Mouse (Mus musculus) heart, embryonic 12.5 days (tissue): ENCODE measurements around the gene Lrba. TPM values are rescaled to one million over a fixed set of nuclear protein-coding genes. Genes with fewer than 3 reads are reported as not detected.

Experiments used
- ATAC-seq: fragments of 200-750 bp; cut with Nextera tagmentation; 2 replicates; pipeline ENCODE4 v1.8.0; 2017; ENCODE audit warnings: moderate TSS enrichment, moderate library complexity; ENCODE audit not compliant: insufficient number of reproducible peaks, low FRiP score
- H3K27ac ChIP-seq: fragments of 300-500 bp; sonication (generic); 2 replicates; pipeline ENCODE4 v1.5.1; 2016; ENCODE audit warnings: mild to moderate bottlenecking, moderate library complexity; ENCODE audit not compliant: poor library complexity, severe bottlenecking
- H3K27me3 ChIP-seq: fragments of 300-500 bp; sonication (generic); replicated peaks from 2 replicates; pipeline ENCODE4 v1.6.1; 2016; ENCODE audit warnings: mild to moderate bottlenecking, moderate library complexity
- H3K36me3 ChIP-seq: fragments of 300-500 bp; sonication (generic); 2 replicates; pipeline ENCODE4 v1.6.1; 2016; ENCODE audit warnings: mild to moderate bottlenecking, moderate library complexity
- H3K4me1 ChIP-seq: fragments of 300-500 bp; sonication (generic); replicated peaks from 2 replicates; pipeline ENCODE4 v1.6.1; 2016; ENCODE audit warnings: mild to moderate bottlenecking
- H3K4me2 ChIP-seq: fragments of 300-500 bp; sonication (generic); 2 replicates; pipeline ENCODE4 v1.6.1; 2016; ENCODE audit warnings: mild to moderate bottlenecking, moderate library complexity
- H3K4me3 ChIP-seq: fragments of 300-500 bp; sonication (generic); 2 replicates; pipeline ENCODE4 v1.5.1; 2016; ENCODE audit warnings: mild to moderate bottlenecking
- H3K9ac ChIP-seq: fragments of 300-500 bp; sonication (generic); 2 replicates; pipeline ENCODE4 v1.6.1; 2016; ENCODE audit warnings: mild to moderate bottlenecking, moderate library complexity
- H3K9me3 ChIP-seq: fragments of 300-500 bp; sonication (generic); replicated peaks from 2 replicates; pipeline ENCODE4 v1.6.1; 2016; ENCODE audit warnings: mild to moderate bottlenecking, moderate library complexity
- WGBS: fragments of 180-500 bp; shearing (Covaris S2); methylation state at CpG from one replicate; pipeline ENCODE4 v1.1.7; 2016; 5-methylcytosine and 5-hydroxymethylcytosine counted together
- polyA plus RNA-seq: library from polyadenylated mRNA; unstranded; fragments of >200 nt; fragmentation: Nextera tagmentation; extraction: Ambion mirVana; gene quantifications from 2 replicates; pipeline ENCODE4 v1.2.1, GENCODE M21; 2016

Lrba gene
- polyA plus RNA-seq, 1 experiment from 2014 or later, result 2.9 TPM

DNA sequence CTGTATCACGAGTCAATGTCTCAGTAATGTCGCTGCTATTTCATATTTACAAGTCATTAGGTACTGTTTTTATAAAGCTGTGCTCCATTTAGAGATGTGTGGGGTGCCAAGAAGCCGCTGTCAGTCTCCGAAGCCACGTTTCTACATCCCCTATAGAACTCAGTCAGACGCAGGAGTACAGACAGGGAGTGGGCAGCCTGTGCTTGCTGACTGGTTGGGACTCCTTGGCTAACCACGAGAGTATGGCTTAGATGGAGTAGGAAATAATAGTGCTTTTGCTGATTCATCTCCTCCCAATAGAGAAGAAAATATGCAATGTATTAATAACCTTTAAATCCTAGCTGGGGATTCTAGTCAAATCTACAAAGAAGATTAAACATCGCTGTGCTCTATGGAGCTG, 576.4 kb downstream of the Lrba start:
- no peaks in the 10 kb centered on the region for H3K27me3 ChIP-seq
- H3K4me1 ChIP-seq, result peaks cover 29% of the 10 kb centered on the region
- H3K9ac ChIP-seq, result no peak overlapping the region
- H3K27ac ChIP-seq, result no peak overlapping the region
- H3K4me3 ChIP-seq, result no peak overlapping the region
- no peak for ATAC-seq
- H3K4me2 ChIP-seq, result no peak overlapping the region
- 0 out of 2 replicates have a peak, but pooled peaks cover 3% of the 10 kb centered on the region for H3K36me3 ChIP-seq
- no peaks in the 10 kb centered on the region for H3K9me3 ChIP-seq
- 89% methylated on average over 8 of the region's 8 CpGs for WGBS

DNA sequence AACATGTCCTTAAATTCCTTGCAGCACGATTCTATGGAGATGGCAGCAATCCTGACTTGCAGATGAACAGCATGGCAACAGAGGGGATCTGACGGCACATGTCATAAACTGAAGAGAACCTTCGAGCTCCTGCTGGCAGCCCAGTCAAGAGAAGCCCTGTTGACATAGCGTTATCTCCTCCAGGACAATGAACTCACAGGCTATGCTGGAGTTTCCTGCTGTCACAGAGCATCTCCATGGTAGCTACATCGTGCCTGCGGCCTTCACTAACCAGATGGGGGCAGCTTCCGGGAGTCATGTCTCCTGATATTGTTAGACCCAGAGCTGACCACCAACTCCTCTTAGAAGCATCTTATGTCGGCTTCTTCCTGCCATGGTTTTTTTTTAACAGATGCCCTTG, 578.3 kb downstream of the Lrba start:
- Histone ChIP-seq H3K27ac (no peak overlapping the region), H3K9ac (no peak overlapping the region), H3K4me3 (no peak overlapping the region), H3K4me1 (peaks cover 26% of the 10 kb centered on the region), H3K27me3 (no peaks in the 10 kb centered on the region), H3K4me2 (no peak overlapping the region), H3K36me3 (0 out of 2 replicates have a peak, but pooled peaks cover 3% of the 10 kb centered on the region), H3K9me3 (no peaks in the 10 kb centered on the region)
- ATAC-seq, result no peak
- 41% methylated on average over 8 of the region's 8 CpGs for WGBS

GRCm38 (mm10) chr3:86804265-86804664, 579.8 kb downstream of the Lrba start:
- no peaks in the 10 kb centered on the region for H3K9me3 ChIP-seq
- H3K4me3 ChIP-seq, result no peak overlapping the region
- H3K9ac ChIP-seq, result no peak overlapping the region
- no peak for ATAC-seq
- H3K27ac ChIP-seq, result peak overlapping the region; percentile 8; the same call in 1 of the 2 replicates
- H3K36me3 ChIP-seq, result 0 out of 2 replicates have a peak, but pooled peaks cover 3% of the 10 kb centered on the region
- WGBS, result 65% methylated on average over 9 of the region's 9 CpGs
- H3K27me3 ChIP-seq, result no peaks in the 10 kb centered on the region
- no peak overlapping the region for H3K4me2 ChIP-seq
- peaks cover 22% of the 10 kb centered on the region for H3K4me1 ChIP-seq

- H3K9me3 ChIP-seq, result no peaks in the 10 kb centered on the region
- peaks cover 24% of the 10 kb centered on the region for H3K4me1 ChIP-seq
- WGBS, result 90% methylated on average over 9 of the region's 9 CpGs
- H3K27me3 ChIP-seq, result no peaks in the 10 kb centered on the region
- H3K9ac ChIP-seq, result no peak overlapping the region
- no peak for ATAC-seq
- H3K4me2 ChIP-seq, result no peak overlapping the region
- 0 out of 2 replicates have a peak, but pooled peaks cover 3% of the 10 kb centered on the region for H3K36me3 ChIP-seq
- H3K4me3 ChIP-seq, result no peak overlapping the region
- no peak overlapping the region for H3K27ac ChIP-seq
Observed at GRCm38 (mm10) chr3:86806834-86807233, 582.4 kb downstream of the Lrba start.

DNA sequence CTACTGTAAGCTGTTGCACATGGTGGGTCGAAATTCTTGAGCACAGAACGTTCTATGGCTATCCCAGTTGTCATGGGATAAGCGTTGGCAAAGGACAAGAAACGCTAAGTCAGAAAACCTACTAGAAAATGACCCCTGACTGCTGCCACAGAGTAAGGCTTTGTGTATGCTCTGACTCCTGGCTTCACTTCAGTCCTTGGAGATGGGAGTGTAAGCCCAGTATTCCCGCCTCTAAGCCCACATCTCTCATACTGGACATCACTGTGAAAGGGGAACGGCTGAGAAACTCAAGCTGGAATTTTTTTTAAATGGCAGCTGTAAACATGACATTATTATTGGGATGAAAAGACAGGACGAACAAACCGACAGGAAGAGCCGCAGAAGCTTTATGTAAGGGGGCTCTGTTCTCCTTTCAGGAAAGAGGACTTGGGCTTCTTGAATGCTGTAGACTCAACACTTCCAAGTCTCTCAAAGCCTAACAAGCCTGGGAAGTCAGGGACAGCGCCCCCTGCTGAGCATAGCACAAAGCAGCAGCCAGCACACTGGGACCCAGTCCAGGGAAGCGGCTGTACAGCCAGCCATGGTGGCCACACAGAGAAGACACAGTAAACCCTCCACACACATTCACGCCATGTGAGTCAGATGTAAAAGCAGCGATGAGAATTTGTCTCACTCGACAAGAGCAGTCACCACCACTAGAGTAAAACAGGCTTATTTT, 583.4 kb downstream of the Lrba start:
- Histone ChIP-seq H3K4me2 (no peak overlapping the region), H3K4me3 (no peak overlapping the region), H3K36me3 (0 out of 2 replicates have a peak, but pooled peaks cover 3% of the 10 kb centered on the region), H3K27me3 (no peaks in the 10 kb centered on the region), H3K9me3 (no peaks in the 10 kb centered on the region), H3K27ac (no peak overlapping the region), H3K9ac (no peak overlapping the region), H3K4me1 (peaks cover 22% of the 10 kb centered on the region)
- 77% methylated on average over 14 of the region's 14 CpGs for WGBS
- no peak for ATAC-seq

- H3K9ac ChIP-seq, result no peak overlapping the region
- 0 out of 2 replicates have a peak, but pooled peaks cover 3% of the 10 kb centered on the region for H3K36me3 ChIP-seq
- no peak overlapping the region for H3K4me3 ChIP-seq
- ATAC-seq, result no peak
- no peaks in the 10 kb centered on the region for H3K9me3 ChIP-seq
- 74% methylated on average over 9 of the region's 9 CpGs for WGBS
- H3K4me1 ChIP-seq, result peaks cover 15% of the 10 kb centered on the region
- H3K4me2 ChIP-seq, result no peak overlapping the region
- no peak overlapping the region for H3K27ac ChIP-seq
- no peaks in the 10 kb centered on the region for H3K27me3 ChIP-seq
Observed at GRCm38 (mm10) chr3:86809199-86809598, 584.7 kb downstream of the Lrba start.

DNA sequence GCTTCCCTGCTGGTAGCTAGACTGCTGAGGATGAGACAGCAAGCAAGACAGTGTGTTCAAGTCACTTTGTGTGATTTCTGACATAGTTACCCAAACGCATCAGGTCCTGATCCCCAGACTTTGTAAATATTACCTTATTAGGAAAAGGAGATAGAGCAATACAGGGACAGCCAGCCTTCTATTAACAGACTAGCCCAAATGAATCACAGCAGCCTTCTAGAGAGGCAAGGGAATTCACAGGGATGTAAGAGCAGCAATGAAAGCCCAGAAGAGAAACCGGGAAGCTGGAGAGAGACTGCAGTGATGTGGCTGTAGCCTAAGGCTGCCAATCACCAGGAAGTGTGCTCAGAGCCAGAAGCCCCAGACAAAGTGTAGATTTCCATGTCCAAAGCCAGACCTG, 585.2 kb downstream of the Lrba start:
- Histone ChIP-seq H3K4me2 (no peak overlapping the region), H3K9me3 (no peaks in the 10 kb centered on the region), H3K36me3 (0 out of 2 replicates have a peak, but pooled peaks cover 3% of the 10 kb centered on the region), H3K9ac (no peak overlapping the region), H3K4me3 (no peak overlapping the region), H3K4me1 (peaks cover 11% of the 10 kb centered on the region), H3K27me3 (no peaks in the 10 kb centered on the region), H3K27ac (no peak overlapping the region)
- WGBS, result 35% methylated on average over 2 of the region's 2 CpGs
- no peak for ATAC-seq

DNA sequence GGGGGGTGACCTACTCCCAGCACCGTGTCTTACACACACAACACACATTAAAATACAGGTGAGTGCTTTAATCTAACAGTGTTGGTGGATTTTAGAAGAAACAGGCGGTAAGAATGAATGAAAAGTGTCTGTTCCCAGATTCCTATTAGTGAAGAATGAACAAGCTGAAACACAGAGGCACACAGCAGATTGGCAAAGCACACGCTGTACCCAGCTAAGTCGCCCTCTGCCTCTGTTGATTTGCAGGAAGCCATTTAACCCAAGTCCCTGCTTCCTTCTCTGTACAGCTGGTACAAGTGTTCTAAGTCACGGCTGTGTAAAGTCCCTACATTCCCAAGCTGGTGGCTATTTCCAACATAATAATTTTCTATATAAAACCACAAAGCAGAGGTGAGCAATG, 586.4 kb downstream of the Lrba start:
- peaks cover 9% of the 10 kb centered on the region; the same call in 1 of the 2 replicates for H3K4me1 ChIP-seq
- H3K4me2 ChIP-seq, result no peak overlapping the region
- no peaks in the 10 kb centered on the region for H3K36me3 ChIP-seq
- H3K9me3 ChIP-seq, result no peaks in the 10 kb centered on the region
- no peak overlapping the region for H3K27ac ChIP-seq
- no peaks in the 10 kb centered on the region for H3K27me3 ChIP-seq
- 86% methylated on average over 5 of the region's 5 CpGs for WGBS
- no peak for ATAC-seq
- no peak overlapping the region for H3K4me3 ChIP-seq
- H3K9ac ChIP-seq, result no peak overlapping the region

- Histone ChIP-seq H3K4me2 (no peak overlapping the region), H3K9ac (no peak overlapping the region), H3K4me1 (peaks cover 9% of the 10 kb centered on the region; the same call in 1 of the 2 replicates), H3K27ac (no peak overlapping the region), H3K9me3 (no peaks in the 10 kb centered on the region), H3K27me3 (no peaks in the 10 kb centered on the region), H3K36me3 (no peaks in the 10 kb centered on the region), H3K4me3 (no peak overlapping the region)
- ATAC-seq, result peak; percentile 80
- 13% methylated on average over 3 of the region's 3 CpGs for WGBS
Observed at GRCm38 (mm10) chr3:86812689-86813088, 588.2 kb downstream of the Lrba start.

DNA sequence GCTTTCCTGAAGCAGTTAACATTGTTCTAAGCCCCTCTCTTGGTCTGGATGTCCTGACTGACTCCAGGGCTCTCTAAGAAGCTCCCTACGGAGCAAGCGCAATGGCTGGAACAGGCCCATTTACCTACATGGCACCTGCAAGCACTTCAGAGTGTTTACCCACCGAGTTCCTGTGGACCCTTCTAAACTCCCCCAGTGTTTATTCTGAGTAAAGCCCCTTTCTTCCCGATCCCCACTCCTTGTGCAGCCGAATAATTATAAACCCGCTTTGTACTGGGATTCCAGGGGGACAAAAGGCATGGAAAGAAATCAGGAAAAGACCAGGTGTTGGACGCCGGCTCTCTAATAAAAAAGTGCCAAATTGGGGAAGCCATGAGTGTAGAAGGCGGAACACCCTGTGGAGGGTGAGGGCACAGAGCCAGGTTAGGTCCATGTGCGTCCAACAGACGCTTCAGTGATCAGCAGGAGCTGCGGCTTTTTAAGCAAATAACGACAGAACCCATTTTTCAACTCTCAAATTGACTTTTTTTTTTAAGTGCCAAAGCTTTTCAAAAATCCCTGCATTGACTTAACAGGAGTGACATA, 593.6 kb downstream of the Lrba start:
- Histone ChIP-seq H3K9me3 (no peaks in the 10 kb centered on the region), H3K36me3 (no peaks in the 10 kb centered on the region), H3K4me3 (no peak overlapping the region), H3K9ac (no peak overlapping the region), H3K27me3 (no peaks in the 10 kb centered on the region), H3K4me1 (peaks cover 6% of the 10 kb centered on the region; the same call in 1 of the 2 replicates), H3K4me2 (no peak overlapping the region), H3K27ac (no peak overlapping the region)
- WGBS, result 83% methylated on average over 13 of the region's 13 CpGs
- no peak for ATAC-seq

- Histone ChIP-seq H3K9ac (no peak overlapping the region), H3K4me3 (no peak overlapping the region), H3K4me2 (no peak overlapping the region), H3K9me3 (no peaks in the 10 kb centered on the region), H3K27me3 (no peaks in the 10 kb centered on the region), H3K36me3 (no peaks in the 10 kb centered on the region), H3K27ac (no peak overlapping the region), H3K4me1 (peaks cover 6% of the 10 kb centered on the region; the same call in 1 of the 2 replicates)
- no peak for ATAC-seq
- WGBS, result 94% methylated on average over 6 of the region's 6 CpGs
Observed at GRCm38 (mm10) chr3:86819372-86819771, 594.9 kb downstream of the Lrba start.
